Mouse (Mus musculus): ENCODE results near the gene Slc8b1. TPM values are rescaled to one million over a fixed set of nuclear protein-coding genes. Genes with fewer than 3 reads are reported as not detected.

Gene Slc8b1
- polyA plus RNA-seq, 1 experiment: 40.0 TPM

DNA sequence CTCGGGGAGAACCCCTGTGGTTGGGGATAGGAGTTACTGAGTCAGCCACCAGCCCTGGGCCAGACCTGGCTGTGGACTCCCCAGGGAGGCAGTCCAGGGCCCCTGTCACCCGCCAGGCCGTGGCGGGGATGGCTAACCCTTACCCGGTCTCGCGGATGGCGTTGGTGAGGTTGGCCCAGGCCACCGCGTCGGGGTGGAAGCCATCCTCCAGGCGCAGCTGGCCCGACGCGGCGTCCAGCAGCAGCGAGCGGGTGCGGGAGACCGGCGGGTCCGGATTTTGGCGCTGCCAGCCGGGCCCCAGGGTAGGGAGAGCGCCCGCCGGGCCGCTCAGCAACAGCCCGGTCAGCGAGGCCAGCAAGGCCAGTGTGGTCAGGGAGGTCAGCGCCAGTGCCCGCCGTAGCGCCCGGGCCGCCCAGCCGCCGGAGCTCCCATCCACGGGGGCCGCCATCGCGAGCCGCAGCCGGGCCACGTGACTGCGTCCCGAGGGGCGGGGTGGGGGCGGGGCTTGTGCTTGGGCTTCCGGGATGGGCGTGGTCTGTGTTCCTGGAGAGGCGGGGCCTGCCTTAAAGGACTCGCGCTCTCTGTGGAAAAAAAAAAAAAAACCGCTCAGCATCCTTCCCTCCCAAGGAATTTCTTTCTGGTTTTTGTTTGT lies 7.7 kb upstream of the Slc8b1 start, which contains the start of gene Plbd2:
TSS of gene Plbd2 (minus strand) at position 482 of the 652 bp plus-strand sequence.
- Histone ChIP-seq H3K4me1 (ENCODE audit: control insufficient read depth, insufficient read depth, low read length) (peaks cover 12% of the 10 kb centered on the region), H3K4me3 (replicated peaks; ENCODE audit: extremely low read depth, low read depth, low read length) (peak within 1 kb of the TSS; percentile 84)
- WGBS: 1% methylated on average over 54 of the region's 55 CpGs
- TF ChIP-seq CTCF (IDR thresholded peaks at IDR 0.05; ENCODE audit: insufficient read depth, low read length) (no peak), POLR2A (IDR thresholded peaks at IDR 0.05; ENCODE audit: borderline replicate concordance, extremely low read depth, low read depth, low read length) (peak; percentile 52; the same call in 1 of the 2 replicates)
- DNase-seq: peak; percentile 77

DNA sequence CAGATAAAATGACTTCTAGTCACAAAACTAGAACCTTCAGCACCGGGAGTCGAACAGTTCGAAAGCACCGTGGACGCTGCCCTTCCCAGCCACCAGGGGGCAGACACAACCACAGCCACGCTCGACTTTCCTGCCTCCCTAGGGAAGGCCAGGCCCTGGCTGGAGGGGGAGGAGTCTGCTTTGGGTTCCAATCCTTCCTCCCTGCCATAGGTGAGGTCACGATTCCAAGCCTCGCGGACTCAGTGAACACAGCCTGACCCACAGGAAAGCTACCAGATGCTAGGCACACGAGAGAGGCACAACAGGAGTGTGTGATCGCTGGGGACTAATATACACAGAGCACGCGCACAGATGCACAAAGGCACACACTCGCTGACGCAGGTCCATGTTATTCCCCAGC lies 5.6 kb upstream of the Slc8b1 start:
- peak; percentile 78 for DNase-seq
- peak; percentile 86 for TF ChIP-seq CTCF (IDR thresholded peaks at IDR 0.05; ENCODE audit: insufficient read depth, low read length)
- TF ChIP-seq POLR2A (IDR thresholded peaks at IDR 0.05; ENCODE audit: borderline replicate concordance, extremely low read depth, low read depth, low read length): no peak
- WGBS: 24% methylated on average over 16 of the region's 16 CpGs

DNA sequence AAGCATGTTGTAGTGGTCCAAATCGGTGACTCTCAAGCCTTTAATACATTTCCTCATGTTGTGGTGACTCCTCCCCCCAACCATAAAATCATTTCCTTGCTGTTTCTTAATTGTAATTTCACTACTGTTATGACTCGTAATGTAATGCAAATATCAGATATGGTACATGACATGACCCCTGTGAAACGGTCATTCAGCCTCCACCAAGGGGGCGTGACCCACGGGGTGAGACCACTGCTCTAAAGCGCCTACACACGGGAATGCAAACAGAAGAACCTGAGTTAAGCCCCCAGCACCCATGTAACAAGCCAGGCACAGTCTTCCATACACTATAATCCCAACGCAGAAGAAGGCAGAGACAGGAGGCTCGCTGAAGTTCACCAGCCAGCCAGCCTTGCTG lies 5.2 kb upstream of the Slc8b1 start:
- TF ChIP-seq POLR2A (IDR thresholded peaks at IDR 0.05; ENCODE audit: borderline replicate concordance, extremely low read depth, low read depth, low read length): no peak
- no peak for TF ChIP-seq CTCF (IDR thresholded peaks at IDR 0.05; ENCODE audit: insufficient read depth, low read length)
- no peak for DNase-seq
- H3K4me3 ChIP-seq (replicated peaks; ENCODE audit: extremely low read depth, low read depth, low read length): no peak overlapping the region
- peaks cover 12% of the 10 kb centered on the region for H3K4me1 ChIP-seq (ENCODE audit: control insufficient read depth, insufficient read depth, low read length)
- 57% methylated on average over 9 of the region's 9 CpGs for WGBS

More for the DNA sequence above, 5.6 kb upstream of the Slc8b1 start:
- peak overlapping the region; percentile 45 for H3K4me3 ChIP-seq (replicated peaks; ENCODE audit: extremely low read depth, low read depth, low read length)
- H3K4me1 ChIP-seq (ENCODE audit: control insufficient read depth, insufficient read depth, low read length): peaks cover 12% of the 10 kb centered on the region

DNA sequence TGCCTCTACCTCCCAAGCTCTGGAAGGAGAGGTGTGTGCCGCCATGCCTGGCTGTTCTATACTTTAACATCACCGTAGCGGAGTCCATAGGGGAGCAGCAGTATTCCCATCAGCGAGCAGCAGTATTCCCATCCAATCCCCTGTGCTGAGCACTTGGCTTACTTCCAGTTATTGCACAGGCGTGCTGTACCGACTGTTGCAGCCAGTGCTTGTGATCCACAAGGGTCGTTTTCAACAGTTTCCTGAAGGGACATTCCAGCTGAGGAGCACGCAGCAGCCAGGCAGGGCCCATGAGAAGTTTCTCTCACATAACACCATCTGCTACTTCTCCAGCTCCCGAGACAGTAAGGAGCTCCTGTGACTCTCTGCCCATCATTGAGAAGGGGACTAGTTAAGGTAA lies 4.5 kb upstream of the Slc8b1 start:
- Histone ChIP-seq H3K4me1 (ENCODE audit: control insufficient read depth, insufficient read depth, low read length) (peaks cover 12% of the 10 kb centered on the region), H3K4me3 (replicated peaks; ENCODE audit: extremely low read depth, low read depth, low read length) (no peak overlapping the region)
- TF ChIP-seq POLR2A (IDR thresholded peaks at IDR 0.05; ENCODE audit: borderline replicate concordance, extremely low read depth, low read depth, low read length): no peak
- TF ChIP-seq CTCF (IDR thresholded peaks at IDR 0.05; ENCODE audit: insufficient read depth, low read length): no peak
- WGBS: 48% methylated on average over 9 of the region's 9 CpGs
- no peak for DNase-seq

DNA sequence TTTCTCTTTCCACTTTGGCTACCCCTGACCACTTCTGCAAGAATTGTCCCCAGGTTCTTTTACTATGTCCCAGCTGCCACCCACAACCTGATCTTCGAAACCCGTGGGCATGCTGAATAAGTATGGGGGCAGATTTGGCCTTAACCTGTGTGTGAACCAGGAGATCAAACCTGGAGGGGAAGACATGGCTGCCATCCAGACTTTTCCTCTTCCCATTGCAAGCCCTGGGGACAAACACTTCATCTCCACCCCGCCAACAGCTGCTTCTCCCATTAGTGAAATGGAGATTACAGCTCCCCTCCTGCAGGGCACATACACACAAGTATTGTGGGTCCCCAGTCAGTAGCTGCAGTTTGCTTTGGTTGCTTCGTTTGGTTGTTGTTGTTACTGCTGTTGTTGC lies 3.7 kb upstream of the Slc8b1 start:
- WGBS: 59% methylated on average over 4 of the region's 4 CpGs
- no peak for TF ChIP-seq CTCF (IDR thresholded peaks at IDR 0.05; ENCODE audit: insufficient read depth, low read length)
- TF ChIP-seq POLR2A (IDR thresholded peaks at IDR 0.05; ENCODE audit: borderline replicate concordance, extremely low read depth, low read depth, low read length): no peak
- peaks cover 10% of the 10 kb centered on the region for H3K4me1 ChIP-seq (ENCODE audit: control insufficient read depth, insufficient read depth, low read length)
- H3K4me3 ChIP-seq (replicated peaks; ENCODE audit: extremely low read depth, low read depth, low read length): no peak overlapping the region
- DNase-seq: no peak

DNA sequence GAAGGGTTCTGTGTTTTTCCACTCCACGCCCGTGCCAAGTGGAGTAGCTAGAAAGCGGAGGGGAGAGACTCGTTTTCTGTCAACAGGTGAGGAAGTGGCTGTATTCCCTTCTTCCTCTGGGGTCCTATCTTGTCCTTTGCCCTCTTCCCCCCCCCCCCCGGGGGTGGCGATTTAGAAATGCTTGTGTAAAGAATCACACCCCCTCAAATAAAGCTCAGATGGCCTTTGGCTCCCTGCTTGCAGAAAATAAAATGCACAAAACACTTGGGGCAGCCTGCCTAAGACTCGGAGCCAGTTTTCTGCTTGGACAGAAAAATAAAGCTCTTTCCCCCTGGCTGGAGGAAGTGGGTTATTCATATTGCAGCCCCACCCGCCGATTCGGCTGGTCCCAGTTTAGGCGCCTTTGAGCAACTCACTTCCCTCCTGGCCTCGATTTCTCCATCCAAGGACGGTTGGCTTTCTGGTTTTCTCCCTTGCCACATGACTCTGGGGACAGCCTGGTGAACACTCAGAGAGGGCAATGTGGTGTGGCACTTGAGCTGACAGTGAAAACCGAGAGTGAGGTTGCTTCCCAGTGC lies 764 bp downstream of the Slc8b1 start:
- 5% methylated on average over 14 of the region's 14 CpGs for WGBS
- no peak for TF ChIP-seq POLR2A (IDR thresholded peaks at IDR 0.05; ENCODE audit: borderline replicate concordance, extremely low read depth, low read depth, low read length)
- no peak for TF ChIP-seq CTCF (IDR thresholded peaks at IDR 0.05; ENCODE audit: insufficient read depth, low read length)
- Histone ChIP-seq H3K4me1 (ENCODE audit: control insufficient read depth, insufficient read depth, low read length) (peaks cover 12% of the 10 kb centered on the region), H3K4me3 (replicated peaks; ENCODE audit: extremely low read depth, low read depth, low read length) (peak overlapping the region; percentile 77)
- DNase-seq: peak; percentile 27

DNA sequence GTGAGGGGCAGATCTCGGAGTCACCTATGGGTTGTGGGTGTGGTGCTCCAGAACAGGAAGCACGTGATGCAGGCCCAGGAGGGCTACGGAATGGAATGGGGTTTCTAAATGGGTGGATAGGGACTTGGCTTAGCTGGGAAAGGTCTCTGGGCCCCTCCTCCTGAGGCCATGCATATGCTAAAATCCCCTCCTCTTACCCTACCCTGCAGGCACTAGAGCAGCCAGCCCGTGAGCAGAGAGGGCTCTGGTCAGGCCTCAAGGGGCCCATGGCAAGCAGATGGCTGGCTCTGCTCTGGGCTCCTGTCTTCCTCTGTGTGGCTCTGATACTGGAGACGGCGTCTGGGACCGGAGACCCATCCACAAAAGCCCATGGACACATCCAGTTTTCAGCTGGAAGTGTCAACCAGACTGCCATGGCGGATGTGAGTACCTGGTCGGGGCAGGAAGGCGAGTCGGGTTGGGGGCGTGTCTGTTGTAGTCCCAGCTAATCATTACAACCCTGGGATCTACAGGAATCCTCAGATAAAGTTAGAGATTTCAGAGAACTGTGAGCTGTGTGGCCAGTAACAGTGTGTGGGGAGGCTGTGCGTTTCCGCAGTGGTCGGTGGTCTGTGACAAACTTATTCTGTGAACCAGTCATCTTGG lies 2.1 kb downstream of the Slc8b1 start:
- 74% methylated on average over 15 of the region's 15 CpGs for WGBS
- TF ChIP-seq CTCF (IDR thresholded peaks at IDR 0.05; ENCODE audit: insufficient read depth, low read length) (no peak), POLR2A (IDR thresholded peaks at IDR 0.05; ENCODE audit: borderline replicate concordance, extremely low read depth, low read depth, low read length) (no peak)
- Histone ChIP-seq H3K4me1 (ENCODE audit: control insufficient read depth, insufficient read depth, low read length) (peaks cover 22% of the 10 kb centered on the region), H3K4me3 (replicated peaks; ENCODE audit: extremely low read depth, low read depth, low read length) (no peak overlapping the region)
- no peak for DNase-seq

DNA sequence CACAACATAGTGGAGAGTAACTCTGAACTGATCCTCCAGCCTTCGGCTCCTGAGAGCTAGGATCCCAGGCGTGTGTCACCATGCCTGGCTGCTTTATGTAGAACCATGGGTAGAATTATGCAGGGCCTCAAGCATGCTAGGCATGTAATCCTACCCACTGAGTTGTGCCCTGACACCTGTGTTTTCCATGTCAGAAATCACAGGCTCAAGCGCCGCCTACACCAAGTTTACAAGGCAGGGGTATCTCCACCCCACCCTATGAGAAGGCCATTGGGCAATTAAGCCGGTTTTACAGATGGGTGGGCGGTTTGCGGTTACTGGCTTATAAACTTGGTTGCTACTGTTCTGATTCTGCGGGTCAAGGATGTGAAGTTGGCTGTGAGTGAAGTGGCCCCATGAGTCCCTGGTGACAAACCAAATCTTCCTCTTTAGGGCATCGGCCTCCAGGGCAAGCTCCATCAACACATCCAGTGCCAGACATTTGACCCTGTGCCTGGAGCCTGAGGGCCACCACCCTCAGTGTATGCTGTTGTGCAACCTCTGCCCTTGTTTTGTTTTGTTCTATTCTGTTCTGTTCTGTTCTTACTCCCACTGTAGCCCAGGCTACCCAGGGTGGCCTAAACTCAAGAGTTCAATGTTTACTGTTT lies 3.2 kb downstream of the Slc8b1 start:
- H3K4me1 ChIP-seq (ENCODE audit: control insufficient read depth, insufficient read depth, low read length): peaks cover 22% of the 10 kb centered on the region
- no peak for TF ChIP-seq POLR2A (IDR thresholded peaks at IDR 0.05; ENCODE audit: borderline replicate concordance, extremely low read depth, low read depth, low read length)
- no peak for TF ChIP-seq CTCF (IDR thresholded peaks at IDR 0.05; ENCODE audit: insufficient read depth, low read length)
- WGBS: 68% methylated on average over 9 of the region's 9 CpGs
- no peak for DNase-seq
- no peak overlapping the region for H3K4me3 ChIP-seq (replicated peaks; ENCODE audit: extremely low read depth, low read depth, low read length)

DNA sequence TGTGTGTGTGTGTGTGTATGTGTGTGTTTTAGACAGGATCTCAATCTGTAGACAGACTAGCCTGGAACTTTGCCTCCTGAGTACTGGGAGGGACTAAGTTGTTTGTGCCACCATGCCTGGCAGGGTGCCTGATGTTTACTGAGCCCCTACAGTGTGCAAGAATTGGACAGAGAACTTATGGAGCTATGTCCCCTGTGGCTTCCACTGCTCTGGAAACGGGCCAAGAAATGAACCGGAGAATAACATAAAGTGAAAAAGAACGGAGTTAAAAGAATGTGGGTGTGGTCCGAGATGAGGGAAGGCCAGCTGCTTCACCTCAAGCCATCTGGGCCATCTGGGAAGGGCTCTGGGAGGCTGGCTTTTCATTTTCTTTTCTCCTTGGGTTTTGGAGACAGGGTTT lies 3.8 kb downstream of the Slc8b1 start:
- 20% methylated on average over 4 of the region's 4 CpGs for WGBS
- H3K4me3 ChIP-seq (replicated peaks; ENCODE audit: extremely low read depth, low read depth, low read length): no peak overlapping the region
- DNase-seq: no peak
- no peak for TF ChIP-seq POLR2A (IDR thresholded peaks at IDR 0.05; ENCODE audit: borderline replicate concordance, extremely low read depth, low read depth, low read length)
- no peak for TF ChIP-seq CTCF (IDR thresholded peaks at IDR 0.05; ENCODE audit: insufficient read depth, low read length)
- peaks cover 22% of the 10 kb centered on the region for H3K4me1 ChIP-seq (ENCODE audit: control insufficient read depth, insufficient read depth, low read length)

Measured in lung, adult 2 months (tissue).